Mouse (Mus musculus): ENCODE results near the gene Spcs2.
A peak's percentile ranks its signal among the peaks of the same experiment; 100 is the strongest.
"Not testable (repeated sequence)": the region's sequence is repeated elsewhere in the genome, so short reads cannot be mapped to it uniquely, and the experiment has no call there.

The Spcs2 gene

GRCm38 (mm10) chr7:99824649-99825483 lies 38.4 kb downstream of the Spcs2 start:
- no peak for DNase-seq (ENCODE audit: low spot score in 2 of 2)

- DNase-seq (ENCODE audit: low spot score in 2 of 2), result no peak
These were observed 40.1 kb downstream of the Spcs2 start for GRCm38 (mm10) chr7:99823045-99823663.

- DNase-seq (ENCODE audit: low spot score in 2 of 2), result no peak
These were observed 40.8 kb downstream of the Spcs2 start for GRCm38 (mm10) chr7:99822426-99822825.

- no peak for DNase-seq (ENCODE audit: low spot score in 2 of 2)
These were observed 41.3 kb downstream of the Spcs2 start for GRCm38 (mm10) chr7:99821953-99822352.

GRCm38 (mm10) chr7:99818181-99818725 lies 45.0 kb downstream of the Spcs2 start:
- DNase-seq (ENCODE audit: low spot score in 2 of 2), result not testable (repeated sequence)

GRCm38 (mm10) chr7:99813394-99813793 lies 49.9 kb downstream of the Spcs2 start:
- peak in 1 of 2 experiments; percentile 31 for DNase-seq (ENCODE audit: low spot score in 2 of 2)

GRCm38 (mm10) chr7:99811661-99812060 lies 51.6 kb downstream of the Spcs2 start:
- DNase-seq (ENCODE audit: low spot score in 2 of 2), result no peak

- no peak for DNase-seq (ENCODE audit: low spot score in 2 of 2)
These were observed 52.4 kb downstream of the Spcs2 start for GRCm38 (mm10) chr7:99810814-99811213.

GRCm38 (mm10) chr7:99807043-99807442 lies 56.2 kb downstream of the Spcs2 start:
- DNase-seq (ENCODE audit: low spot score in 2 of 2), result not testable (repeated sequence)

- DNase-seq (ENCODE audit: low spot score in 2 of 2), result no peak
These were observed 57.9 kb downstream of the Spcs2 start for GRCm38 (mm10) chr7:99805340-99805739.

GRCm38 (mm10) chr7:99804033-99804432 lies 59.2 kb downstream of the Spcs2 start:
- not testable (repeated sequence) for DNase-seq (ENCODE audit: low spot score in 2 of 2)

GRCm38 (mm10) chr7:99803535-99803934 lies 59.7 kb downstream of the Spcs2 start:
- DNase-seq (ENCODE audit: low spot score in 2 of 2), result no peak

- no peak for DNase-seq (ENCODE audit: low spot score in 2 of 2)
These were observed 64.1 kb downstream of the Spcs2 start for GRCm38 (mm10) chr7:99799118-99799517.

GRCm38 (mm10) chr7:99797911-99798647 lies 65.2 kb downstream of the Spcs2 start:
- DNase-seq (ENCODE audit: low spot score in 2 of 2), result peak; percentile 62 to 87

- DNase-seq (ENCODE audit: low spot score in 2 of 2), result no peak
These were observed 66.0 kb downstream of the Spcs2 start for GRCm38 (mm10) chr7:99797261-99797660.

GRCm38 (mm10) chr7:99796471-99796870 lies 66.8 kb downstream of the Spcs2 start:
- DNase-seq (ENCODE audit: low spot score in 2 of 2), result no peak

GRCm38 (mm10) chr7:99795192-99795981 lies 67.9 kb downstream of the Spcs2 start:
- DNase-seq (ENCODE audit: low spot score in 2 of 2), result peak; percentile 28 to 31

GRCm38 (mm10) chr7:99794096-99794495 lies 69.2 kb downstream of the Spcs2 start:
- no peak for DNase-seq (ENCODE audit: low spot score in 2 of 2)

- DNase-seq (ENCODE audit: low spot score in 2 of 2), result no peak
These were observed 72.4 kb downstream of the Spcs2 start for GRCm38 (mm10) chr7:99790816-99791215.

- no peak for DNase-seq (ENCODE audit: low spot score in 2 of 2)
These were observed 74.7 kb downstream of the Spcs2 start for GRCm38 (mm10) chr7:99788563-99788962.

GRCm38 (mm10) chr7:99787935-99788334 lies 75.3 kb downstream of the Spcs2 start:
- no peak for DNase-seq (ENCODE audit: low spot score in 2 of 2)
